Mouse (Mus musculus) retina, adult 2 months (tissue): Measurements from ENCODE around the gene Zfp300.

Experiments used
- DNase-seq: peaks from one replicate; pipeline ENCODE4 v3.0.0-alpha.2; 2012; ENCODE audit warnings: low read depth, low spot score

Zfp300 gene

DNA sequence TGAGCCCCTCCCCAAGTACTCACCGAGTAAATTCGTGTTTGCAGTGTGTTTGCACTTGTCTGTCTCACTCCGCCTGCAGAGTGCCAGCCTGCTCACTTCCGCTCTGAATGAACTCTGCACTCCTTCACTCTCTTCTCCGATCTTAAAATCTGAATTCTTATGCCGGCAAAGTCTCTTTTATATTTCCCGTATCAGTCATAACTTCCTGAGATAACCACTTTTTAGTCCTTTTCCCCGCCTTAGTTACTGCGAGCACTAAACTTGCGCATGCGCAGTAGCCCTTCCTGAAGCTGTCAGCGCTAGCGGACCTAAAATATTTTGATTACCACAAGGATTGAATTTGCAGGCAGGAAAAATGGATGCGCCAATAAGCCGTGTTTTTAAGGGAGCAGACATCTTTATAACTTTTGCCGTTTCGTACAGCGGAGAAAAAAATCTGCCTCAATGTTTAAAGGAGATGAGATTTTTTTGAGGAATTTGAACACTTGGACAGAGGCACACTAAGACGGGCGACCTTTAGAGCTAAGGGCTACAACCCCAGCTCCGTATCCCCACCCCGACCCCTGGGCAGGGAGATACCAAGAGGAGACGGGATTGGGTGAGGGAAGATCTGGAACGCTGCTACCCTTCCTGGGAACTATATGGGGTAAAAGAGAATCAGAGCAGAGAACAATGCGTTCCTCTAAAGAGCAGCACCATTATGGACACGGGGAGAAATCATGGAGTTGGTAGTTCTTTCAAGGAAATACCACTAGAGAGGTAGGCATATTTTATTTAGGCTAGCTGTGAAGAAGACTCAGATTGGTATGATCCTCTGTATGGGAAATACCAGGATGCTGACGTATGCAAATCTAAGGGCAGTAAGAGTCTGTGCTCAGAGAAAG lies at the start of gene Zfp300:
Gene Zfp300 (minus strand): TSS at position 545 of the 884 bp plus-strand sequence.
- DNase-seq = no peak

DNA sequence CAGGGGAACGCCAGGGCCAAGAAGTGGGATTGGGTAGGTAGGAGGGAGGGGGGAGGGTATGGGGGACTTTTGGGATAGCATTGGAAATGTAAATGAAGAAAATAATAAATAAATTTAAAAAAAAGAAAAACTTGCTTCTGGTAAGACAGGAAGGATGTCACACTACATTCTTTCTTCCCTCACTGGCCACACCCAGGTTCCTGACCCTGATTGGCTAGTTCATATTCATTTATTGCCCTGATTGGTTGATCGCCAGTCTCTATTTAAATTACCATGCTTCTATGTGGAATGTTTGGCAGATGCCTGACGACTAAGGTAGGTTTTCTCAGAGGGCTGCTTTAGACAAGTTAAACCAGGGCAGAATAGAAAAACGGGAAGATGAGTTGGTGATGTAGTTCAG lies 26.2 kb upstream of the Zfp300 start, which contains the start of gene Ssxa1:
Gene Ssxa1 (plus strand): TSS at position 301 of the 400 bp plus-strand sequence.
- DNase-seq = no peak

DNA sequence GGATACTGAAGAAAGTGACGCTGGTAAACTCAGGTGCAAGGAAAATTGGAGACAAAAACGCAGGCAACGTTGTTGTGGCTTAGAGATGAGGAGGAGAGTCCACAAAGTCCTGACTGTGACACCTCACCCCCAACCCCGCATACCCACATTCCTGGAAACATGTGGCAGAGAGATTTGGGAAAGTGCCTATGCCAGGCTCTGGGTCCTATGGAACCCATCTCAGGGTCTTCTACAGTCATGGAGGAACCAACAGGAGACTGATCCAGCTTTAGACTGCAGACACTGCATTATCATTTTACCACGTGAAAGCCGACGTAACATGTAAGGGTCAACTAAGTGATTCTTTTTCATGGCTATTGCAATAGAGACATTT lies 526 bp upstream of the Zfp300 start:
- DNase-seq = no peak

DNA sequence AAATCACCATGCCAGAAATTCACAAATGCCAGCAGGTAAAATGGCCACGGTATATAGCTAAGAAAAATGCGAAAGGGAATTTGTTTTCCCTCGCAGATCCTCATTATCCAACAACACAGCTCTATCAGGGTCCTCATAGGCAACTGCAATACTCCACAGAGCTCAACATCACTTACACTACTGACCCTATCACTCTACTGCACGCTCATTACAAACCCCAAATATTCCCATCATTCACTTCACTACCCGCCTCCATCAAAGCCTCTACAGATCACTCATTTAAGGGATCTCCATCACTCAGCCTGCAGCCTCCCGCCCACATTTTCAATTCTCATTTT lies 713 bp downstream of the Zfp300 start:
- no peak for DNase-seq

DNA sequence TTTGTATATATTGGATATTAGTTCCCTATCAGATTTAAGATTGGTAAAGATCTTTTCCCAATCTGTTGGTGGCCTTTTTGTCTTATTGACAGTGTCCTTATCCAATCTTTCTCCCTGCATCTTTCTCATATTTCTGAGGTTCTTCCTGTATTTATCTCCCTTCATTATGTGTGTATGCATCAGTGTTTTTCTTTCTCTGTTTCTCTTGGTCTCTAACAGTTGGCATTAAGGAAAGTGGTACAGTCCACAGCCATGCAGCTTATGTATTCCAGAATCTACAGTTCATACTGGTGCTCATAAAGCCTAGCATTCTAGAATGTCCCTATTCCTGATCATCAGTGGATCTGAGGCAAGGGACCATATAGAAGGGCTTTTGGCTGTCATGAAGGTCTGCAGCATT lies 21.2 kb downstream of the Zfp300 start, which contains the start of gene Spaca5:
Gene Spaca5 (plus strand): TSS at position 301 of the 400 bp plus-strand sequence.
- DNase-seq = no peak

DNA sequence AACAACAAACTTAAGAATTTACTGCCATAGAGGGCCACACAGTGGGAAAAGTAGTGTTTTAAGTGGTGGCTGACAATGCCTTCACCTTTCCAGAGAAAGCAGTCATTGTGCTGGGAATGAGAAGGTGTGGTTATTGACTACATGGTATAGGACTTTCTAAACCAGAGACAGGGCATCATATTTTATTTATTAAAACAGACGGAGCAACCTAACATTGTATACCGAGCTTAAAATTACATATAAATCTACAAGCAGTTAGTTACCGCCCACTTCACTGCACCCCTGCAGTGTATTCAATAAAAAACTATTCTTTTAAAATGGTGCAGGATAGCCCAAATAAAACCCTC lies 26.8 kb downstream of the Zfp300 start:
- DNase-seq = no peak

DNA sequence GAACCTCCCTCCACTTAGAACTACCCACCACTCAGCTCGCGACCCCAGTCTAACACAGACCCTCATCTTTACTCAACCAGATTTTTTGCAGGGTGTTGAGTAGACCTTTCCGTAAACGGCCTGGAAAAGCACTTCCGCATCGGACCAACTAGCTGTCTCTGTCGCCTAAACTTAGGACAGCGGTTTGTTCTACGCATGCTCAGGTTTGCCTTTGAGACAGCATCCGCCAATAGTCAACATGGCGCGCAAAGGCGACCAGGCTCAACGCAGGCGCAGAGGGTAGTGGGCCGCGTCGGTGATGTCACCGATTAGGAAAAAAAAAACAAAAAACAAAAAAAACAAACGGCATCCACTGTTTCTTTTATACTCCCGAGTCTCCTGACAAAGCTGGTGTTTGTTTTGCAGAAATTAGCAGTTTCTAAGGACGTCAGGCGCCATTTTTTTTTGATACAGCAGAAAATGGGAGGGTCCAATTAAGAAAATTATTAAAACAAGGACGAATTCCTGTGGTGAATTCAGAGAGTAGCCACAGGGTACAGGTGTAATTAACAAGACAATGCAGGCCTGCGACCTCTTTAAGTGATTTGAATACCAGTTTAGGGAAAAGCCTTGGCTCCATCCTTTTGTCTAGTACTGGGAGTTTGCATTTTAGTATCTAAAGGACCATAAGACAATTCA lies 27.3 kb downstream of the Zfp300 start, which contains the start of gene Zfp182:
Gene Zfp182 (minus strand): TSS at position 451 of the 678 bp plus-strand sequence.
- peak; percentile 67 for DNase-seq

DNA sequence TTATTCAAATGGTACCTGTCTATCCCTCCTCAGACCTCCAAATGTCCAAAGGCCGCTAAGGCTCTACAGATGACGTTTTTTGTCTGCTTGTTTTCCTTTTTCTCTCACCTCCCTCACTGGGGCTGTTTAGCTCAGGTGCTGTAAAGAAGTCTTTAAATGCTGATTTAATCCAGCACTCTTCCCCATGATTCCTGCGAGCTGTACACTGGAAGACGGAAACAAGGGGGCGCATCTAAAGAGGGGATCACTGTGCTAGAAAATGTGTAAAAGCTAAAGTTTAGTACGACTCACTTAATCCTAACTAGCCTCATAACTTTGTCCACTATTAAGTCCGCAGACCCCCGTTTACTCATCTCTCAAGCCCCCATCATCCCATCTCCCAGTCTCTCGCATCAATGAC lies 27.9 kb downstream of the Zfp300 start:
- peak; percentile 2 for DNase-seq
